ENCODE assay signal across 22 mouse cellular contexts in the genomic region with DNA sequence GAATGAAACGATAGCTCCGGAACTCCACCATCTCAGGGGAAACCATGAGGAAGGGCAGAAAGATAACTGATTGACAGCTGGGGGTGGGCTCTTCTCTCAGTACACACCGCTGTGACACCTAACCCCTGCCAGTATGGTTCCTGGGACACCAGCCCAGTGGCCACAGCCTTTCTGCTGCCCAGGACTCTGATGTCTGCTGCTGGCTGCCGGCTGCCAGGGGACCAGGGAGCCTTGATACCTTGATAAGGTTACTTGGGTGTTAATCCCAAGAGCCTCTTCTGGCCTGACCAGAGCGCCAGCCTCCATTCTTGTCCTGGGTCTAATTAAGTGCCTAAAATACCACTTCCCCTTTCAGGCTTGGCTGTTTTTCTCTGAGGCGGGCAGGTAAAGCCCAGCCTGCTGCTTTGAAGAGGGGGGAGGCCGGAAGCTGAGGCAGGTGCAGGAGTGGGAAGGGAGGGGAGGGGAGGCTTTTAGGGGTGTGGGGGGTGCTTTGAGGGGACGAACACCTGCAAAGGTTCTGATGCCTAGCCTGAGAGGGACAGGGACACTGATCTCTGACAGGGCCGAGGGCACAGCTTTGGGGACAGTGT. TPM values are rescaled to one million over a fixed set of nuclear protein-coding genes. Genes with fewer than 3 reads are reported as not detected.
A peak's percentile ranks its signal among the peaks of the same experiment; 100 is the strongest.
DNase-seq lines count a peak whose midpoint lies in the region; ATAC-seq and TF ChIP-seq lines count a peak whose summit lies in the region.
"Had no signal": no experiment of that assay in that cellular context is flagged by ENCODE, and none has a peak within 500 bp of the region (broad histone marks: within the 10 kb centered on the region; RNA-seq: fewer than 3 reads in every experiment).

No protein-coding gene starts in this region.

- no peak overlapping the region for H3K4me3 ChIP-seq in gastrocnemius, adult 2 months
- H3K4me3 ChIP-seq: forebrain, embryonic 15.5 days; heart, embryonic 10.5 days; limb, embryonic 13.5 days; liver, embryonic 15.5 days had no signal

- DNase-seq in spleen, adult 18-20 months, result peak; percentile 39 to 43
- DNase-seq in spleen, postnatal 4 days (ENCODE audit: low spot score in 2 of 2), result no peak
- peak; percentile 81 for DNase-seq in gastrocnemius, adult 2 months
- peak; percentile 78 for DNase-seq in thymus, postnatal 25 days
- DNase-seq in neural tube, embryonic 10.5 days (ENCODE audit: extremely low spot score, low spot score), result no peak
- DNase-seq in testis, postnatal 10 days (ENCODE audit: low spot score), result no peak
- DNase-seq in heart, adult 11 months, result no peak
- DNase-seq: adrenal gland, postnatal 10 days; cerebellum, adult 11 months; cerebellum, postnatal 14 days; heart, postnatal 14 days; kidney, adult 11 months; kidney, postnatal 14 days; lung, postnatal 14 days; retina, postnatal 1 day had no signal

- H3K27ac ChIP-seq in gastrocnemius, adult 2 months, result no peak overlapping the region
- H3K27ac ChIP-seq: forebrain, embryonic 15.5 days; heart, embryonic 10.5 days; limb, embryonic 13.5 days; liver, embryonic 15.5 days had no signal

- TF ChIP-seq CTCF in gastrocnemius, adult 2 months (IDR thresholded peaks at IDR 0.05), result no peak

- ATAC-seq in neutrophil, adult 5-6 weeks (ENCODE audit: extremely low read depth, insufficient number of reproducible peaks, low FRiP score, poor library complexity, severe bottlenecking), result peak; percentile 53
- ATAC-seq: forebrain, embryonic 15.5 days; hindbrain, embryonic 16.5 days had no signal

- intact Hi-C loops in gastrocnemius, adult 2 months (cut with DNase I), result no loop called here

RNA-seq across cellular contexts. Expression of a gene that starts 19.9 kb away (rescaled TPM):
- total RNA-seq in gastrocnemius, adult 2 months (2021), result 1 to 10 TPM; 1.8 to 1.9 TPM
- total RNA-seq in neutrophil, adult 5-6 weeks (2017), result not detected in 2 replicates
- total RNA-seq: heart, postnatal 14 days; megakaryocyte-erythroid progenitor cell, adult 5-6 weeks had no signal

Comparison
In these comparisons a context has a peak if more than half of its experiments do, and no peak if none do; other contexts are left out.
1. DNase-seq: peak in spleen, adult 18-20 months (2 of 2), gastrocnemius, adult 2 months (single experiment) and thymus, postnatal 25 days (single experiment); none in spleen, postnatal 4 days (0 of 2), neural tube, embryonic 10.5 days (single experiment), testis, postnatal 10 days (single experiment) and heart, adult 11 months (single experiment).